Mouse (Mus musculus): ENCODE measurements around the gene Pkp4.

- TF ChIP-seq GATA1 (IDR thresholded peaks at IDR 0.05; ENCODE audit: borderline replicate concordance, low read length) (no peak), FLI1 (IDR thresholded peaks at IDR 0.05; ENCODE audit: low read length) (no peak)
Measured at GRCm38 (mm10) chr2:59212846-59213245, 52.2 kb downstream of the Pkp4 start.
